Mouse (Mus musculus): ENCODE measurements around the gene Wdr27. TPM values are rescaled to one million over a fixed set of nuclear protein-coding genes. Genes with fewer than 3 reads are reported as not detected.
"Not testable (repeated sequence)": the region's sequence is repeated elsewhere in the genome, so short reads cannot be mapped to it uniquely, and the experiment has no call there.

The Wdr27 gene
- polyA plus RNA-seq, 1 experiment from 2014 or later = 8.5 TPM

DNA sequence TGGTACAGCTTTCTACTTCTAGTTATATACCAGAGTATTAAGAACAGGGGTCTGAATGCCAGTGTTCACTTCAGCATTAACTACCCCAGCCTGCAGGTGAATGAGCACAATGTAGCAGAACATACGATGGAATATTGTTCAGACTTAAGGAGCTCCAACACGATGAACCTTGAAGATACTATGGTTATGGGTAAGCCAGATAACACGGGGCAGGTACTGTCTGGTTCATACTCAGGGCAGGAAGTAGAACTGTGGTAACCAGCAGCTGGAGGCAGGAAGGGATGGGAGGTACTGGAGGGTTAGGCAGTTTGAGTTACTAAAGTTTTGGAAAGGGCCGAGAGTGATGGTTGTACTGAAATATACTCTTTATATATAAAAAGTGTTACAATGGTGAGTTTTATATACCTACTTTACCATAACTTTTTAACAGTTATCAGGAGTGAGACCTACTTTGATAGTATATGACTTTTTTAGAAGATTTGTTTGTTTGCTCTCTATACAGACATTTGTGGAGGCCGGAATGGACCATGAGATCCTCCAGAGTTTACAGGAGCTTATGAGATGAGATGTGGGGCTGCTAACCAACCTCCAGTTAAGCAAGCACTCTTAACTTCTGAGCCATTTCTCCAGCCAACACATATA lies 15.8 kb upstream of the Wdr27 start:
- H3K4me3 ChIP-seq = no peak overlapping the region
- no peak overlapping the region for H3K27ac ChIP-seq
- WGBS = 91% methylated on average over 5 of the region's 5 CpGs
- peaks cover 5% of the 10 kb centered on the region for H3K4me1 ChIP-seq
- peaks cover 11% of the 10 kb centered on the region for H3K36me3 ChIP-seq
- H3K4me2 ChIP-seq (replicated peaks) = no peak overlapping the region
- no peak for ATAC-seq (ENCODE audit: low FRiP score)
- H3K9ac ChIP-seq = no peak overlapping the region
- no peaks in the 10 kb centered on the region for H3K9me3 ChIP-seq (replicated peaks)
- no peaks in the 10 kb centered on the region for H3K27me3 ChIP-seq

GRCm38 (mm10) chr17:14953452-14953851 lies 10.5 kb upstream of the Wdr27 start:
- Histone ChIP-seq H3K9ac (no peak overlapping the region), H3K4me3 (no peak overlapping the region), H3K9me3 (replicated peaks) (no peaks in the 10 kb centered on the region), H3K4me1 (no peaks in the 10 kb centered on the region), H3K36me3 (peaks cover 41% of the 10 kb centered on the region), H3K27me3 (no peaks in the 10 kb centered on the region), H3K4me2 (replicated peaks) (no peak overlapping the region), H3K27ac (no peak overlapping the region)
- WGBS = 91% methylated on average over 8 of the region's 8 CpGs
- ATAC-seq (ENCODE audit: low FRiP score) = no peak

- no peak overlapping the region for H3K9ac ChIP-seq
- ATAC-seq (ENCODE audit: low FRiP score) = no peak
- peaks cover 51% of the 10 kb centered on the region for H3K36me3 ChIP-seq
- H3K27me3 ChIP-seq = no peaks in the 10 kb centered on the region
- no peak overlapping the region for H3K27ac ChIP-seq
- H3K9me3 ChIP-seq (replicated peaks) = no peaks in the 10 kb centered on the region
- no peak overlapping the region for H3K4me3 ChIP-seq
- 88% methylated on average over 7 of the region's 7 CpGs for WGBS
- no peak overlapping the region for H3K4me2 ChIP-seq (replicated peaks)
- peaks cover 4% of the 10 kb centered on the region; the same call in 1 of the 2 replicates for H3K4me1 ChIP-seq
Measured at GRCm38 (mm10) chr17:14949161-14949827, 6.3 kb upstream of the Wdr27 start.

- Histone ChIP-seq H3K4me3 (no peak overlapping the region), H3K4me2 (replicated peaks) (peak overlapping the region; percentile 84; the same call in 1 of the 2 replicates)
- WGBS = 88% methylated on average over 1 of the region's 1 CpGs
Measured at GRCm38 (mm10) chr17:14944551-14944950, 1.6 kb upstream of the Wdr27 start.

GRCm38 (mm10) chr17:14943729-14944059 lies 736 bp upstream of the Wdr27 start:
- H3K4me2 ChIP-seq (replicated peaks) = peak overlapping the region; percentile 84
- H3K9me3 ChIP-seq (replicated peaks) = no peaks in the 10 kb centered on the region
- no peak; the same call in 1 of the 2 replicates for ATAC-seq (ENCODE audit: low FRiP score)
- H3K4me1 ChIP-seq = peaks cover 17% of the 10 kb centered on the region
- 19% methylated on average over 16 of the region's 16 CpGs for WGBS
- no peak overlapping the region for H3K27ac ChIP-seq
- H3K4me3 ChIP-seq = peak overlapping the region; percentile 78
- peaks cover 15% of the 10 kb centered on the region for H3K36me3 ChIP-seq
- H3K9ac ChIP-seq = peak overlapping the region; percentile 84
- no peaks in the 10 kb centered on the region for H3K27me3 ChIP-seq

More at GRCm38 (mm10) chr17:14944551-14944950, 1.6 kb upstream of the Wdr27 start:
- Histone ChIP-seq H3K27me3 (no peaks in the 10 kb centered on the region), H3K36me3 (peaks cover 21% of the 10 kb centered on the region), H3K9ac (no peak overlapping the region), H3K27ac (no peak overlapping the region), H3K9me3 (replicated peaks) (no peaks in the 10 kb centered on the region), H3K4me1 (peaks cover 17% of the 10 kb centered on the region)
- ATAC-seq (ENCODE audit: low FRiP score) = no peak

- Histone ChIP-seq H3K4me1 (peaks cover 17% of the 10 kb centered on the region), H3K36me3 (peaks cover 10% of the 10 kb centered on the region), H3K9ac (peak overlapping the region; percentile 82; the same call in 1 of the 2 replicates), H3K4me3 (peak overlapping the region; percentile 78), H3K4me2 (replicated peaks) (peak overlapping the region; percentile 84)
- 64% methylated on average over 6 of the region's 6 CpGs for WGBS
- not testable (repeated sequence) for ATAC-seq (ENCODE audit: low FRiP score); H3K9me3 ChIP-seq (replicated peaks); H3K27me3 ChIP-seq; H3K27ac ChIP-seq
Measured at GRCm38 (mm10) chr17:14942181-14942580, 777 bp downstream of the Wdr27 start.

DNA sequence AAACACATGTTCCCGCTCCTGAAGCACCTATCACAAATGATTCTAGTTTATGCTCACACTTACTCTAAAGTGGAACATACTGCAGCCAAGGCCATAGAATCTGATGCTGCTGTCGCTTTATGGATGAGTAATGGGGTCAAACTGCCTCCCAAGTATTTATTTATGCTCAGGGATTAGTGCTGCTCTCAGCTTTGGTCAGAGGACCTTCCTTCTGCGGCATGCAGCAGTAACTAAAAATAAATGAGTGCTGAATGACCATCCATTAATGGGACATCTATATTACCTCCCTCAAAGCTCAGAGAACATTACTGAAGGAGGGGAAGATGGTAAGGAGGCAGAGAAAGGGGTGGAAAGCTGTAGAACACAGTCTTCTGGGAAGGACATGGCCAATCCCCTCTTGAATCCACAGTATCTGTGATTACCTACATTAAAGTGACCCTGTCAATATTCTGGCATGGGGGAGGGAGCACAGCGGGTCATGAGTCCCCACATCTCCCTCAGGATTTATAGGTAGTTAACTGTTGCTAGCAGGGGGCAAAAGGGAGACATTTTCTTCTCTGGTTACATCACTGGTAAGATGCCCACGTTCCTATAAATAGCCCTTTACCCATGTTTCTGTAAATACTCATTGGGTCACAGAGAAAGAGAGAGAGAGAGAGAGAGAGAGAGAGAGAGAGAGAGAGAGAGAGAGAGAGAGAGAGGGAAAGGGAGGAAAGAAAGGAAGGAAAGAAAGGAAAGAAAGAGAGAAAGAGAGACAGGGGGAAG lies 6.9 kb downstream of the Wdr27 start:
- no peak overlapping the region for H3K4me3 ChIP-seq
- H3K36me3 ChIP-seq = no peaks in the 10 kb centered on the region
- H3K4me2 ChIP-seq (replicated peaks) = no peak overlapping the region
- H3K4me1 ChIP-seq = no peaks in the 10 kb centered on the region
- H3K27me3 ChIP-seq = no peaks in the 10 kb centered on the region
- no peak for ATAC-seq (ENCODE audit: low FRiP score)
- no peaks in the 10 kb centered on the region for H3K9me3 ChIP-seq (replicated peaks)
- no peak overlapping the region for H3K27ac ChIP-seq
- WGBS = 73% methylated on average over 5 of the region's 5 CpGs
- no peak overlapping the region for H3K9ac ChIP-seq

GRCm38 (mm10) chr17:14935280-14935679 lies 7.7 kb downstream of the Wdr27 start:
- not testable (repeated sequence) for H3K9ac ChIP-seq

GRCm38 (mm10) chr17:14931469-14931868 lies 11.5 kb downstream of the Wdr27 start:
- H3K4me2 ChIP-seq (replicated peaks) = no peak overlapping the region
- no peaks in the 10 kb centered on the region for H3K27me3 ChIP-seq
- H3K4me1 ChIP-seq = no peaks in the 10 kb centered on the region
- ATAC-seq (ENCODE audit: low FRiP score) = no peak
- H3K4me3 ChIP-seq = no peak overlapping the region
- no peaks in the 10 kb centered on the region for H3K36me3 ChIP-seq
- H3K9me3 ChIP-seq (replicated peaks) = no peaks in the 10 kb centered on the region
- H3K9ac ChIP-seq = no peak overlapping the region
- WGBS = 87% methylated on average over 5 of the region's 5 CpGs
- H3K27ac ChIP-seq = no peak overlapping the region

More at GRCm38 (mm10) chr17:14935280-14935679, 7.7 kb downstream of the Wdr27 start:
- H3K4me1 ChIP-seq; ATAC-seq (ENCODE audit: low FRiP score); H3K27ac ChIP-seq; H3K36me3 ChIP-seq; H3K9me3 ChIP-seq (replicated peaks); H3K4me2 ChIP-seq (replicated peaks); H3K4me3 ChIP-seq; H3K27me3 ChIP-seq: not testable (repeated sequence)
- 86% methylated on average over 14 of the region's 14 CpGs for WGBS

GRCm38 (mm10) chr17:14930697-14931096 lies 12.3 kb downstream of the Wdr27 start:
- no peaks in the 10 kb centered on the region for H3K27me3 ChIP-seq
- H3K36me3 ChIP-seq = no peaks in the 10 kb centered on the region
- WGBS = 92% methylated on average over 7 of the region's 7 CpGs
- H3K9ac ChIP-seq = no peak overlapping the region
- H3K4me1 ChIP-seq = no peaks in the 10 kb centered on the region
- no peak overlapping the region for H3K4me2 ChIP-seq (replicated peaks)
- no peak overlapping the region for H3K4me3 ChIP-seq
- H3K9me3 ChIP-seq (replicated peaks) = no peaks in the 10 kb centered on the region
- no peak for ATAC-seq (ENCODE audit: low FRiP score)
- H3K27ac ChIP-seq = no peak overlapping the region

DNA sequence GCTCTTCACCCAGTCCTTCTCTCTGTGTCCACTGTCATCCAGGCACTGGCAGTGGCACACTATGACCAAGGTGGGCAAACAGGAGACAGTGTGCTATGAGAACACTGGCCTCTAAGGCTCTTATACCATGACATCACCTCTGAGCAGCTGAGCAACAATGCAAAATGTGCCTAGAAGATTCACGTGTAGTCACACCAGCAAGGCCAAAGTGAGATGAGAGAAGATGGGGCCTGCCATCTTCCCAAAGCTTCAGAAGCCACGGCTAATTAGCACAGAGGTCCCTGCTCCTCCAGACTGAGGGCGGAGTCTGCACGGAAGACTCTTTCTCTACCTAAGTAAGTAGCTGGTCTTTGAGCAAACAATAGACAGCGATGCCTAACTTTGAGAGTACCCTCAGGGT lies 14.3 kb downstream of the Wdr27 start:
- Histone ChIP-seq H3K27ac (no peak overlapping the region), H3K36me3 (no peaks in the 10 kb centered on the region), H3K9ac (no peak overlapping the region), H3K4me2 (replicated peaks) (no peak overlapping the region), H3K27me3 (no peaks in the 10 kb centered on the region), H3K9me3 (replicated peaks) (no peaks in the 10 kb centered on the region), H3K4me1 (no peaks in the 10 kb centered on the region), H3K4me3 (no peak overlapping the region)
- 76% methylated on average over 5 of the region's 5 CpGs for WGBS
- no peak for ATAC-seq (ENCODE audit: low FRiP score)

- H3K36me3 ChIP-seq = no peaks in the 10 kb centered on the region
- no peaks in the 10 kb centered on the region for H3K27me3 ChIP-seq
- H3K9me3 ChIP-seq (replicated peaks) = no peaks in the 10 kb centered on the region
- H3K4me1 ChIP-seq = no peaks in the 10 kb centered on the region
- no peak overlapping the region for H3K4me3 ChIP-seq
- ATAC-seq (ENCODE audit: low FRiP score) = no peak
- H3K9ac ChIP-seq = no peak overlapping the region
- H3K27ac ChIP-seq = no peak overlapping the region
- no peak overlapping the region for H3K4me2 ChIP-seq (replicated peaks)
- WGBS = 80% methylated on average over 8 of the region's 8 CpGs
Measured at GRCm38 (mm10) chr17:14927644-14928218, 15.2 kb downstream of the Wdr27 start.

Data from hindbrain, embryonic 12.5 days (tissue).